Mouse (Mus musculus): ENCODE data around the gene Gm9049.
"Not testable (repeated sequence)": the region's sequence is repeated elsewhere in the genome, so short reads cannot be mapped to it uniquely, and the experiment has no call there.

The Gm9049 gene

DNA sequence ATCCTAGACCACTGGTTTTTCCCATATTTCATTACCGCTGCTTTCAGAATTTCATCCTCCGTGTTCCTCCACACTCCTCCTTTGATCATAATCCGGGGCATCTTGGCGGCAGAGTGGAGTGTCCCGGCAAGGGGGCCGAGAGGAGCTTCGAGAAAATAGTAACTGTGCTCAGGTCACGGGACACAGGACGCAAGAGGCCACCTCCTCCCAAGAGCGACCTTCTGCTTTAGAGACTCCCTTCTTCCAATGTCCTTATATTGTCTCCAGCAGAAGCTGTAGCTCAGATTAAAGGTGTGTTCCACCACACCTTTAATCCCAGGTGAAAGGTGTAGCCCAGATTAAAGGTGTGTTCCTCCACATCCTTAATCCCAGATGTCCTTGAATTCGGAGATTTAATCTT lies at the start of gene Gm9049:
TSS of gene Gm9049 (minus strand) at position 101 of the 400 bp plus-strand sequence.
- not testable (repeated sequence) for DNase-seq (ENCODE audit: low spot score)

DNA sequence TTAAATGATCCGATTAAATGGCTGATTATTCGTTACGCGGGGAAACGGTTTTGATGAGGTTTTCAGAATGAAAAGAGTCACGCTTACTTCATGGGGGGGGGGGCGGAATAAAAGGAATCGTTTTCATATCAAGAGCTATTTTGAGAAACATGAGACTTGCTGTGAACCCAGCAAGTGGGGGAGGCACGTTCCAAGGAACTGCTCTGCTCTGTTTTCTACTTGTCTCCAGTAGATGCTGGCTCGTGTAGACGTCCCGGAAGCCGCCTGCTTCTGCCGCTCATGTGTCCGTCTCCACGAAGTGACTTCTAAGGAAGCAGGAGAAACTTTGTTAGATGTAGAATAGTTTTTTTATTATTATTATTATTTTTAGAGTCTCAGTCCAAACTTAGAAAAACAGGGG lies 46.0 kb upstream of the Gm9049 start:
- DNase-seq (ENCODE audit: low spot score): no peak

DNA sequence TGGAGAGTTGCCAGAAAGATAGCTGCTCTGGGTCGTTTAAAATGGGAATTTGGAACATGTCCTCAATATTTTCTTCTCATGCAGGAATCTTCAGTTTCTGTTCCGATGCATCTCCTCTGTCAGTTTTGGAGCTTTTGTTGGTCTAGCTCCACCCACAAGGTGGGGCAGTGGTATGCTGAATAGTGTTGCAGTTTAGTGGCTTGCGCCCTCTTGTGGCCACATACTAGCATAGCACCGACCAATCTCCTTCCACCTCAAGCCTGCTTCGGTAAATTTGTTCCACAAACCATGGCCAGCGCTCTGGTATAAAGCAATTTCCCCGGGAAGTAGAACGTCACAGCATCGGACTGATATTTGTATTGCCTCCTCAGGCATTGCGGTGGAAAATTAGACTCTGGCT lies 16.5 kb upstream of the Gm9049 start:
- DNase-seq (ENCODE audit: low spot score): peak; percentile 58

DNA sequence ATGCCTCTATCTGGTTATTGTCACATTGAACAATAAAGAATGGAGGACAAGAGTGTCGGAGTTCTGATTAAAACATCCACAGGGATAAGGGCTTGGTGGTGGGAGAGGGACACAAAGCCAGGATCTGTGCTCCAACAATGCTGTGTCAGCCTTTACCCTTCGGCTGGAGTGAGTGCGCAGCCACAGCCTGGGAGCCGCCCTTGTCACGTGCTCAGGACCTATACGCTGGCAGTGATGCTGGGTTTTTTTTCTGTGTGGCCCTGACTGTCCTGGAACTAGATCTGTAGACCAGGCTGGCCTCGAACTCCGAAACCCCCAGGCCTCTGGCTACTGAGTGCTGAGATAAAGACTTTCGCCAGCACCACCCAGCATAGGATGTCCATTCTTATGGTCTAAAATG lies 15.6 kb upstream of the Gm9049 start:
- no peak for DNase-seq (ENCODE audit: low spot score)

DNA sequence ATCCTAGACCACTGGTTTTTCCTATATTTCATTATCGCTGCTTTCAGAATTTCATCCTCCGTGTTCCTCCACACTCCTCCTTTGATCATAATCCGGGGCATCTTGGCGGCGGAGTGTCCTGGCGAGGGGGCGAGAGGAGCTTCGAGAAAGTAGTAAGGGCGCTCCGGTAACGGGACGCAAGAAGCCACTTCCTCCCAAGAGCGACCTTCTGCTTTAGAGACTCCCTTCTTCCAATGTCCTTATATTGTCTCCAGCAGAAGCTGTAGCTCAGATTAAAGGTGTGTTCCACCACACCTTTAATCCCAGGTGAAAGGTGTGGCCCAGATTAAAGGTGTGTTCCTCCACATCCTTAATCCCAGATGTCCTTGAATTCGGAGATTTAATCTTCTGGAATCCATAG lies 5.3 kb downstream of the Gm9049 start, which contains the start of gene Gm9048:
TSS of gene Gm9048 (minus strand) at position 101 of the 400 bp plus-strand sequence.
- DNase-seq (ENCODE audit: low spot score): not testable (repeated sequence)

DNA sequence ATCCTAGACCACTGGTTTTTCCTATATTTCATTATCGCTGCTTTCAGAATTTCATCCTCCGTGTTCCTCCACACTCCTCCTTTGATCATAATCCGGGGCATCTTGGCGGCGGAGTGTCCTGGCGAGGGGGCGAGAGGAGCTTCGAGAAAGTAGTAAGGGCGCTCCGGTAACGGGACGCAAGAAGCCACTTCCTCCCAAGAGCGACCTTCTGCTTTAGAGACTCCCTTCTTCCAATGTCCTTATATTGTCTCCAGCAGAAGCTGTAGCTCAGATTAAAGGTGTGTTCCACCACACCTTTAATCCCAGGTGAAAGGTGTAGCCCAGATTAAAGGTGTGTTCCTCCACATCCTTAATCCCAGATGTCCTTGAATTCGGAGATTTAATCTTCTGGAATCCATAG lies 10.8 kb downstream of the Gm9049 start, which contains the start of gene Gm9046:
TSS of gene Gm9046 (minus strand) at position 101 of the 400 bp plus-strand sequence.
- not testable (repeated sequence) for DNase-seq (ENCODE audit: low spot score)

DNA sequence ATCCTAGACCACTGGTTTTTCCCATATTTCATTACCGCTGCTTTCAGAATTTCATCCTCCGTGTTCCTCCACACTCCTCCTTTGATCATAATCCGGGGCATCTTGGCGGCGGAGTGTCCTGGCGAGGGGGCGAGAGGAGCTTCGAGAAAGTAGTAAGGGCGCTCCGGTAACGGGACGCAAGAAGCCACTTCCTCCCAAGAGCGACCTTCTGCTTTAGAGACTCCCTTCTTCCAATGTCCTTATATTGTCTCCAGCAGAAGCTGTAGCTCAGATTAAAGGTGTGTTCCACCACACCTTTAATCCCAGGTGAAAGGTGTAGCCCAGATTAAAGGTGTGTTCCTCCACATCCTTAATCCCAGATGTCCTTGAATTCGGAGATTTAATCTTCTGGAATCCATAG lies 16.2 kb downstream of the Gm9049 start, which contains the start of gene Gm9045:
TSS of gene Gm9045 (minus strand) at position 101 of the 400 bp plus-strand sequence.
- not testable (repeated sequence) for DNase-seq (ENCODE audit: low spot score)

DNA sequence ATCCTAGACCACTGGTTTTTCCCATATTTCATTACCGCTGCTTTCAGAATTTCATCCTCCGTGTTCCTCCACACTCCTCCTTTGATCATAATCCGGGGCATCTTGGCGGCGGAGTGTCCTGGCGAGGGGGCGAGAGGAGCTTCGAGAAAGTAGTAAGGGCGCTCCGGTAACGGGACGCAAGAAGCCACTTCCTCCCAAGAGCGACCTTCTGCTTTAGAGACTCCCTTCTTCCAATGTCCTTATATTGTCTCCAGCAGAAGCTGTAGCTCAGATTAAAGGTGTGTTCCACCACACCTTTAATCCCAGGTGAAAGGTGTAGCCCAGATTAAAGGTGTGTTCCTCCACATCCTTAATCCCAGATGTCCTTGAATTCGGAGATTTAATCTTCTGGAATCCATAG lies 21.6 kb downstream of the Gm9049 start, which contains the start of gene Gm9044:
TSS of gene Gm9044 (minus strand) at position 101 of the 400 bp plus-strand sequence.
- not testable (repeated sequence) for DNase-seq (ENCODE audit: low spot score)

DNA sequence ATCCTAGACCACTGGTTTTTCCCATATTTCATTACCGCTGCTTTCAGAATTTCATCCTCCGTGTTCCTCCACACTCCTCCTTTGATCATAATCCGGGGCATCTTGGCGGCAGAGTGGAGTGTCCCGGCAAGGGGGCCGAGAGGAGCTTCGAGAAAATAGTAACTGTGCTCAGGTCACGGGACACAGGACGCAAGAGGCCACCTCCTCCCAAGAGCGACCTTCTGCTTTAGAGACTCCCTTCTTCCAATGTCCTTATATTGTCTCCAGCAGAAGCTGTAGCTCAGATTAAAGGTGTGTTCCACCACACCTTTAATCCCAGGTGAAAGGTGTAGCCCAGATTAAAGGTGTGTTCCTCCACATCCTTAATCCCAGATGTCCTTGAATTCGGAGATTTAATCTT lies 27.0 kb downstream of the Gm9049 start, which contains the start of gene Gm9040:
TSS of gene Gm9040 (minus strand) at position 101 of the 400 bp plus-strand sequence.
- not testable (repeated sequence) for DNase-seq (ENCODE audit: low spot score)

DNA sequence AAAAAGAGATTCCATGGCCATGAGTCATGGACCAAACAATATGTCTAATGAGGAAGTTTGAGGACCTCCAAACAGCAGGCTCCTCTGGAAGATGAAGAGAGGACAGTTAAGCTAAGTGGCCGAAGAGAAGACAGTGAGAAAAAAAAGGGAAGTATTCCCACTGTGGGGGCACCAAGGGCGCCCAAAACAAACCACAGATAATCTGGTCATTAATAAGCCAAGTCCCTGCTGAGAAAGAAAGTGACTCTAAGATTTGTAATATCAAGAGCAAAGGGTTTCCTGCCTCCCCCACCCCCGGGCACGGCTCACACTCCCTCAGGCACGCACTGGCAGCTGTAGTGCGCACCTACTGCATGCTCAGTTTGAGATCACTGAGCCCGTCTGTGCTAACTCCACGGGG lies 34.9 kb downstream of the Gm9049 start:
- no peak for DNase-seq (ENCODE audit: low spot score)

DNA sequence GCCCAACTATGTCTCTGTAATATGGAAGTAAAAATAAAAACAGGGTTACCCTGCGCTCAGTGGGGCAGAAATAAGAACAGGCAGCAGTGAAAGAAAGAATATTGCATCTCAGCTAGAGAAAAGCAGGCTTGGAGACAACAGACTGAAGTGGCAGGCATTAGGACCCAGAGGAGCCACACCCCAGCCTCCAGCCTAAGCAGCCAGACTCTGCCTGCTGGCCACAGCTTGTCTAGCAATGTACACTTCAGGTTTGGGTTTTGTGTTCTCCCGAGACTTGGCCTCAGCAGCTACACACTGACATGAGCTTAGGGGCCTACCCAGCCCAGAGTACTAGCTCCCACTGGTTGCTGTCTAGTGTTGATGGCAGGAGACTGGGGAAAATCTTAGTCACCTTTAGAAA lies 51.8 kb downstream of the Gm9049 start:
- DNase-seq (ENCODE audit: low spot score): not testable (repeated sequence)

All from c-Kit-positive CD71-positive TER-119-positive erythroid progenitor cells, embryonic 14.5 days (primary cell).